Mouse (Mus musculus) MEL (cell line): ENCODE results near the gene Tsen2.

ENCODE experiments used
- CHD1 ChIP-seq: IDR thresholded peaks from 2 replicates; pipeline ENCODE4 v1.6.1; 2012; ENCODE audit warnings: low read depth, mild to moderate bottlenecking, inconsistent platforms, low read length, improper control_type of control experiment
- CTCF ChIP-seq, 3 experiments: IDR thresholded peaks in 2 of 3; conservative IDR thresholded peaks in 1 of 3; 2 replicates each; pipeline ENCODE4 v1.5.1; 2011 to 2012; ENCODE audit warnings: low read length in 3 of 3, low read depth in 2 of 3, mild to moderate bottlenecking in 2 of 3, improper control_type of control experiment in 1 of 3, inconsistent platforms in 1 of 3, mixed read lengths in 1 of 3, moderate library complexity in 1 of 3; ENCODE audit not compliant: control insufficient read depth in 1 of 3, insufficient read depth in 1 of 3, poor library complexity in 1 of 3, severe bottlenecking in 1 of 3
- EP300 ChIP-seq, 2 experiments: IDR thresholded peaks; 2 replicates each; pipeline ENCODE4 v1.6.1; 2011; ENCODE audit warnings: improper control_type of control experiment in 2 of 2, low read length in 2 of 2, low read depth in 1 of 2, mild to moderate bottlenecking in 1 of 2
- JUND ChIP-seq: IDR thresholded peaks from 2 replicates; pipeline ENCODE4 v1.6.1; 2011; ENCODE audit warnings: low read depth, mild to moderate bottlenecking, improper control_type of control experiment, low read length
- MXI1 ChIP-seq: IDR thresholded peaks from 2 replicates; pipeline ENCODE4 v1.6.1; 2011; ENCODE audit warnings: mild to moderate bottlenecking, low read depth, low read length, improper control_type of control experiment
- MYC ChIP-seq: IDR thresholded peaks from 2 replicates; pipeline ENCODE4 v1.6.1; 2011; ENCODE audit warnings: low read depth, mild to moderate bottlenecking, low read length, improper control_type of control experiment, moderate library complexity
- NELFE ChIP-seq: IDR thresholded peaks from 2 replicates; pipeline ENCODE4 v1.6.1; 2011; ENCODE audit warnings: low read depth, low read length, improper control_type of control experiment
- POLR2A ChIP-seq, 2 experiments: IDR thresholded peaks; 2 replicates each; pipeline ENCODE4 v1.6.1; 2011 to 2012; ENCODE audit warnings: low read length in 2 of 2, mild to moderate bottlenecking in 2 of 2, control low read depth in 1 of 2, improper control_type of control experiment in 1 of 2, low read depth in 1 of 2, moderate library complexity in 1 of 2; ENCODE audit not compliant: control insufficient read depth in 1 of 2, insufficient read depth in 1 of 2, poor library complexity in 1 of 2
- POLR2AphosphoS2 ChIP-seq: IDR thresholded peaks from 2 replicates; pipeline ENCODE4 v1.6.1; 2011; ENCODE audit warnings: low read length, improper control_type of control experiment
- USF2 ChIP-seq, 2 experiments: IDR thresholded peaks; 2 replicates each; pipeline ENCODE4 v1.6.1; 2011 to 2012; ENCODE audit warnings: improper control_type of control experiment in 2 of 2, low read length in 2 of 2, borderline replicate concordance in 1 of 2, inconsistent platforms in 1 of 2, low read depth in 1 of 2, mild to moderate bottlenecking in 1 of 2; ENCODE audit not compliant: insufficient read depth in 1 of 2
- ZMIZ1 ChIP-seq: IDR thresholded peaks from 2 replicates; pipeline ENCODE4 v1.6.1; 2012; ENCODE audit warnings: low read depth, mild to moderate bottlenecking, inconsistent platforms, low read length, improper control_type of control experiment, moderate library complexity
- ZNF384 ChIP-seq: IDR thresholded peaks from 2 replicates; pipeline ENCODE4 v1.6.1; 2012; ENCODE audit warnings: low read depth, mild to moderate bottlenecking, inconsistent platforms, low read length, improper control_type of control experiment

GRCm38 (mm10) chr6:115609121-115609520, 64.7 kb downstream of the Tsen2 start:
- TF ChIP-seq CHD1: no peak
- TF ChIP-seq CTCF (IDR thresholded peaks at IDR 0.05 in 2 of 3, conservative IDR thresholded peaks at IDR 0.05 in 1 of 3; ENCODE audit: control insufficient read depth in 1 of 3, insufficient read depth in 1 of 3, low read depth in 2 of 3, low read length in 3 of 3, poor library complexity in 1 of 3, severe bottlenecking in 1 of 3): peak; percentile 68 to 81 (median 68)
- TF ChIP-seq EP300 (IDR thresholded peaks at IDR 0.05; ENCODE audit: low read depth in 1 of 2, low read length in 2 of 2): no peak
- no peak for TF ChIP-seq POLR2AphosphoS2
- TF ChIP-seq ZNF384: no peak
- no peak for TF ChIP-seq NELFE
- no peak for TF ChIP-seq ZMIZ1
- no peak for TF ChIP-seq JUND
- no peak for TF ChIP-seq MXI1
- TF ChIP-seq POLR2A (IDR thresholded peaks at IDR 0.05; ENCODE audit: control insufficient read depth in 1 of 2, insufficient read depth in 1 of 2, low read depth in 1 of 2, low read length in 2 of 2, poor library complexity in 1 of 2): no peak
- TF ChIP-seq USF2 (IDR thresholded peaks at IDR 0.05; ENCODE audit: borderline replicate concordance in 1 of 2, insufficient read depth in 1 of 2, low read depth in 1 of 2, low read length in 2 of 2): no peak
- TF ChIP-seq MYC: no peak
